ENCODE assay signal across 10 mouse cellular contexts in the genomic region with DNA sequence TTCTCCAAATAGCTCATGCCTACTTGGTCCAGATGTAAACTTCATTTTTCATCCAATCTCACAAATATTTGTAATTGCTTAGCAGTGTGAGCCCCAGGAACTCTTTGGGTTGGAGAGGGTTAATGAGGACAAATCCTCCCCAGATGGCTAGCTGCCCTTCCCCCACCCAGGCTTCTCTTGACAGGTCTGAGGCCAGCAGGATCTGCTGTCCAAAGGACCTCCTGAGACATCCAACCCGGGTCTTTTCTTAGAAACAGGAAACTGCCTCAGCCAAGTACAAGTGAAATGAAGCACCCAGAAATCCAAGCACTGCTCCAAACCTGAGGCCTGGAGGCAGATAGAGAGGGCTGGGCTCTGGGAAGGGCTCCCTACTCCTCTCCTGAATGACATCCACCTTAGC.
DNase-seq lines count a peak whose midpoint lies in the region; ATAC-seq lines count a peak whose summit lies in the region.
"Had no signal": no experiment of that assay in that cellular context is flagged by ENCODE, and none has a peak within 500 bp of the region (broad histone marks: within the 10 kb centered on the region; RNA-seq: fewer than 3 reads in every experiment).

No protein-coding gene starts in this region.

- DNase-seq in heart, adult 11 months: peak; percentile 98
- peak; percentile 76 for DNase-seq in embryonic facial prominence, embryonic 14.5 days (ENCODE audit: low spot score)
- peak; percentile 31 to 40 for DNase-seq in kidney, adult 8-10 months
- peak; percentile 31 for DNase-seq in lung, postnatal 25 days (ENCODE audit: low spot score)
- no peak for DNase-seq in left cerebral cortex, adult 11 months (ENCODE audit: low spot score)
- DNase-seq in urinary bladder, postnatal 25 days (ENCODE audit: low spot score): no peak
- DNase-seq: liver, embryonic 13.5 days had no signal

- H3K4me1 ChIP-seq in heart, embryonic 12.5 days (replicated peaks): peaks cover 29% of the 10 kb centered on the region
- H3K4me1 ChIP-seq in embryonic facial prominence, embryonic 14.5 days (ENCODE audit: control insufficient read depth, insufficient read depth, low read length): peaks cover 26% of the 10 kb centered on the region
- H3K4me1 ChIP-seq: liver, embryonic 13.5 days had no signal

- ATAC-seq in heart, embryonic 12.5 days (ENCODE audit: insufficient number of reproducible peaks, low FRiP score): no peak
- no peak for ATAC-seq in embryonic facial prominence, embryonic 14.5 days (ENCODE audit: low read depth)
- ATAC-seq in monocyte, adult 5-6 weeks (replicated peaks; ENCODE audit: insufficient number of reproducible peaks, low FRiP score, low TSS enrichment, poor library complexity, severe bottlenecking): no peak
- ATAC-seq: hindbrain, embryonic 16.5 days had no signal

- H3K4me2 ChIP-seq in heart, embryonic 12.5 days: no peak overlapping the region
- no peak overlapping the region for H3K4me2 ChIP-seq in embryonic facial prominence, embryonic 14.5 days (ENCODE audit: low read depth, low read length)
- H3K4me2 ChIP-seq: liver, embryonic 13.5 days had no signal

- H3K36me3 ChIP-seq in heart, embryonic 12.5 days: no peaks in the 10 kb centered on the region
- no peaks in the 10 kb centered on the region for H3K36me3 ChIP-seq in embryonic facial prominence, embryonic 14.5 days (ENCODE audit: control insufficient read depth, insufficient read depth, low read length)
- H3K36me3 ChIP-seq: liver, embryonic 13.5 days had no signal

- H3K27me3 ChIP-seq in heart, embryonic 12.5 days (replicated peaks): no peaks in the 10 kb centered on the region
- H3K27me3 ChIP-seq in embryonic facial prominence, embryonic 14.5 days (replicated peaks; ENCODE audit: control insufficient read depth, insufficient read depth, low read length): no peaks in the 10 kb centered on the region
- H3K27me3 ChIP-seq: liver, embryonic 13.5 days had no signal

- H3K27ac ChIP-seq in heart, embryonic 12.5 days (ENCODE audit: poor library complexity, severe bottlenecking): no peak overlapping the region
- H3K27ac ChIP-seq in embryonic facial prominence, embryonic 14.5 days (replicated peaks; ENCODE audit: low read depth, low read length): no peak overlapping the region
- H3K27ac ChIP-seq: liver, embryonic 13.5 days had no signal

- H3K9me3 ChIP-seq in heart, embryonic 12.5 days (replicated peaks): no peaks in the 10 kb centered on the region
- no peaks in the 10 kb centered on the region for H3K9me3 ChIP-seq in embryonic facial prominence, embryonic 14.5 days (ENCODE audit: control insufficient read depth, low read length)
- H3K9me3 ChIP-seq: liver, embryonic 13.5 days had no signal

- 0% methylated on average over 1 of the region's 1 CpGs for WGBS in heart, embryonic 12.5 days
- 0% methylated on average over 1 of the region's 1 CpGs for WGBS in embryonic facial prominence, embryonic 14.5 days

- no peak overlapping the region for H3K4me3 ChIP-seq in heart, embryonic 12.5 days
- no peak overlapping the region for H3K4me3 ChIP-seq in embryonic facial prominence, embryonic 14.5 days (ENCODE audit: low read depth, low read length)
- H3K4me3 ChIP-seq: liver, embryonic 13.5 days had no signal

- H3K9ac ChIP-seq in heart, embryonic 12.5 days: no peak overlapping the region
- H3K9ac ChIP-seq in embryonic facial prominence, embryonic 14.5 days (ENCODE audit: low read depth, low read length): no peak overlapping the region
- H3K9ac ChIP-seq: liver, embryonic 13.5 days had no signal

Comparison
In these comparisons a context has a peak if more than half of its experiments do, and no peak if none do; other contexts are left out.
1. DNase-seq: peak in heart, adult 11 months (single experiment), embryonic facial prominence, embryonic 14.5 days (single experiment), kidney, adult 8-10 months (2 of 2) and lung, postnatal 25 days (single experiment); none in left cerebral cortex, adult 11 months (single experiment) and urinary bladder, postnatal 25 days (single experiment).